Mouse (Mus musculus) left cerebral cortex, adult 18-20 months (tissue): ENCODE data around the gene Swi5. TPM values are rescaled to one million over a fixed set of nuclear protein-coding genes. Genes with fewer than 3 reads are reported as not detected.
A peak's percentile ranks its signal among the peaks of the same experiment; 100 is the strongest.

Experiments used
- DNase-seq, 2 experiments: peaks; one replicate each; pipeline ENCODE4 v3.0.0; 2021 to 2022; ENCODE audit warnings: low spot score in 2 of 2, mixed read lengths in 1 of 2
- long read RNA-seq, 2 experiments: library from polyadenylated mRNA; stranded (forward); transcript quantifications; one replicate each; pipeline ENCODE4 v2.0.0; 2021
- total RNA-seq, 2 experiments: library from RNA; stranded (reverse); gene quantifications; 2 replicates each; pipeline ENCODE4 v1.2.3; 2021

Swi5 gene
- 100 to 1,000 TPM; 205 to 210 TPM for total RNA-seq
- long read RNA-seq, experiment 1, transcript Swi5-204 (5 exons, 522 nt), result minor isoform, 5 of 121 reads
- long read RNA-seq, experiment 1, transcript Swi5-207 (5 exons, 768 nt), result major isoform, 104 of 121 reads
- long read RNA-seq, experiment 1, partial matches to known transcripts, result 10 of 121 reads
- long read RNA-seq, experiment 1, other reads (novel, unspliced or antisense), result 1 of 121 reads
- long read RNA-seq, experiment 2, transcript Swi5-207 (5 exons, 768 nt), result major isoform, 111 of 140 reads
- long read RNA-seq, experiment 2, partial matches to known transcripts, result 7 of 140 reads
- long read RNA-seq, experiment 2, other reads (novel, unspliced or antisense), result 16 of 140 reads

DNA sequence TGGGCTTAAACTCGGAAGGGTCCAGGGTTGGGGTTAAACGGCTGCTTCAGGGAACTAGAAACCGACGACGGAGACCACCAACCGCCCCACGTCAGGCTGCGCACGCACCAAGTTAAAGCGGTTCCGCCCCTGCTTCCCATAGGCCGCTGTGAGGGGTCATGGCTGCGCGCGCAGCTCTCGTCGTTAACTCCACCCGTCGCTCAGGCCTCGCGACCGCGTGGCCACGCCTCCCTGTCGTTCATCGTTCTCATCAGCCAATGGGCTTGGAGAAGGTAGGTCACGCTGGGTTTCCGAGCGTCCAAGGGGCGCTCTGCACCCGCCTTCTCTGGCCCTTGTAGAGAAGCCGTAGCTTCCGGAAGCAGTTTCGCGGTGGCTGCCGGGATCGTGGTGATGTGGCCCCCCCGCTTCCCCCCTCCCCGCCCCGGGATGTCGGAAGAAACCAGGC lies at the start of gene Swi5:
TSS of gene Swi5 (minus strand) at position 153 of the 445 bp plus-strand sequence.
- DNase-seq, result peak; percentile 98 to 99

- DNase-seq, result no peak
Measured at GRCm38 (mm10) chr2:32335888-32336287, 48.0 kb upstream of the Swi5 start.

- no peak for DNase-seq
Measured at GRCm38 (mm10) chr2:32332159-32332558, 44.3 kb upstream of the Swi5 start.

GRCm38 (mm10) chr2:32329531-32329930 lies 41.7 kb upstream of the Swi5 start:
- no peak for DNase-seq

GRCm38 (mm10) chr2:32328911-32329460 lies 41.1 kb upstream of the Swi5 start:
- DNase-seq, result no peak

- DNase-seq, result no peak
Measured at GRCm38 (mm10) chr2:32327200-32327599, 39.3 kb upstream of the Swi5 start.

GRCm38 (mm10) chr2:32325342-32325741 lies 37.5 kb upstream of the Swi5 start:
- no peak for DNase-seq

DNA sequence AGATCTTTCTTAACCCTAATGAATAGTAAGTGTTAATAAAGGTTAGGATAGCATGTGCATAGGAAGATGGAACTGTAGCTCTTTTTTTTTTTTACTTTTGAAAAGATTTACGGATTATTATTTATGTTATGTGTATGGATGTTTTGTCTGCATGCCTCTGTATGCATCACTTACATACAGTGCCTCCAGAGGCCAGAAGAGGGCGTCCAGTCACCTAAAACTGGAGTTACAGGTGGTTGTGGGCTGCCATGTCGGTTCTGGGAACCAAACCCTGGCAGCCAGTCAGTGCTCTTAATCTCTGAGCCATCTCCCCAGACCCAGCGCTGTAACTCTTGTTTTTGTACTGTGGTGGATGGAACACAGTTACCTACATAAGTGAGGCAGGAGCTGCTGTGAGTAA lies 36.4 kb upstream of the Swi5 start:
- DNase-seq, result no peak

DNA sequence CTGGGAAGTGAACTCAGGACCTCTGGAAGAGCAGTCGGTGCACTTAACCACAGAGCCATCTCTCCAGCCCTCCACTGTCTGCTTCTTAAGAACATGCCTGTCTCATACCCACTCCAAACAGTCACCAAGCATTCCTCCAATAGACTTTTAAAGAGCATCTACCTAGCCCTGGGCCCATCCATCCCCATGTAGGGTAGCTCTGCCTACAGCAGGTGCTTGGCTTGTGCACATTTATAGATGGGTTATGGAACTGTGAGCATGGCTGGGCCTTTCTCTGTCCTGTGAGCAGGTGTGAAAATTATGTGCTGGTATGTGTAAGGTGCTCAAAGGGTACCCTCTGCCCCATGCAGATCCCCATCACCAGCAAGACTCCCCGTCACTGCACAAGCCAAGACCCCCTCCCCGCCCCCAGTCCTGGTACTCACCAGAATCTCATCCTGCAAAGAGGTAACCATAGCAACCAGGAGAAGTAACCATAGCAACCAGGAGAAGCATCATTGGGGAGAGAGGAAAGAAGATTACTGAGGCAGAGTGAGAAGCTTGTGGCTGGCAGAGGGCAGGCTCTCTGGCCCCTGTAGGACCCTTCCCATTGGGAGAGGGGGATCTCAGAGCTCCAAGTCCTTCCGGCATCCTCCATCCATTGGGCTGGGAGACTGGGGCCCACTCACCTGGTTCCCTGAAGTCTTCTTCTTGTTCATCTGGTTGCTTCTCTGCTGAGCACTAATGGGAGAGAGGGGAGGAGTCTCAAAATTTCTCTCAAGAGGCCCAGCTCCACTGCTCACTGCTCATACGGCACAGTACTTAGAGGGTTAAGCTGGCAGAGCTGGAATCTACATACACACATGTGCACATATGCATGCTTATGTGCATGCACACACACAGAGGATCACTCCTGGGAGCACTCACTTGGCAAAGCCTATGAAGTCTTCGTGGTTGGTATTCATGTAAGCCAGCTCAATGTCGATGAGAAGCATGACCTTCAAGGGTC lies 35.2 kb upstream of the Swi5 start:
- no peak for DNase-seq

- DNase-seq, result no peak
Measured at GRCm38 (mm10) chr2:32321591-32322298, 33.9 kb upstream of the Swi5 start.

GRCm38 (mm10) chr2:32320721-32321120 lies 32.8 kb upstream of the Swi5 start:
- no peak for DNase-seq

DNA sequence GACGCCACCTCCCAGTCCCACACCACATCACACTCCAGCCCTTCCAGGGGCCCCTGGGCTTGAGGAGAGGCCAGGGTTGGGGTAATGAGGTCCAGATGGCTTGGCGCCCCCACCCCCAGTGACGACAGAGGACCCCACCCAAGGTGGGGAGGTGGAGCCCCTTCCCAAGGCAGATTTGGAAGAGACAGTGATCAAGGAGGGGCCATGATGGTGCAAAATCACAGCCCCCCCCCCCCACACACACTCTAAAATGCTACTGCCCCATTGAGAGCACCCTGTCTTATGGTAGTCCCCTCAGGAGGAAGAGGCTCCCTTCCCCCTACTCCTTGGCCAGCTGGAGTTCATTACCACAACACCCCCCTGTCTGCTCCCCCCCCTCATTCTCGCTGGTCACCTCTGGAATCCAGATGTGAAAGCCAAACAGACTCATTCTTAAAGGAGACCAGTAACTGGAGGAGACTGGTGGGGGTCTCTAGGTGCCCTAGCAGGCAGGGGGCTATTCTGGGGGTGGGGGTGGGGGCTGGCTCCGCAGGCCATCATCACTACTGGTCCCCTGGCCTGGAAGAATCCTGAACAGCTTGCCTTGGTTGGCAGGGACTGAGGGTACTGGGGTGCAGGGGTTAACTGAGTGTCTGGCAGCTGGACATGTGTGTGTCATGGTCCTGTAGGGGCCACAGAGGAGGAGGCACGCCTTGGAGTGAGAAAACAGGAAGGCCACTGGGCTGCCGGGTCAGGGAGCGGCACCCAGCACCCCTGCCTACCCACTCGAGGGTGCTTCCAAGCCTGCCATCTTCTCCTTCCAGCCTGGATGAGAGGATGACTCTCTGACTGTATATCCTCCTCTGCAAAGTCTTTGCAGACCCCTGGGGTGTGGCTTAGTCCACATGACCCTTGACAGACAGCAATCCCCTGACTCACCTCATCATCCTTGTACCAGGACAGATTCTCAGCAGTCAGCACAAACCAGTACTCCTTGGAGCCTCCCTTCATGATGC lies 32.0 kb upstream of the Swi5 start:
- no peak for DNase-seq

GRCm38 (mm10) chr2:32318709-32319585 lies 31.1 kb upstream of the Swi5 start:
- no peak for DNase-seq

- no peak for DNase-seq
Measured at GRCm38 (mm10) chr2:32317791-32318417, 30.0 kb upstream of the Swi5 start.

DNA sequence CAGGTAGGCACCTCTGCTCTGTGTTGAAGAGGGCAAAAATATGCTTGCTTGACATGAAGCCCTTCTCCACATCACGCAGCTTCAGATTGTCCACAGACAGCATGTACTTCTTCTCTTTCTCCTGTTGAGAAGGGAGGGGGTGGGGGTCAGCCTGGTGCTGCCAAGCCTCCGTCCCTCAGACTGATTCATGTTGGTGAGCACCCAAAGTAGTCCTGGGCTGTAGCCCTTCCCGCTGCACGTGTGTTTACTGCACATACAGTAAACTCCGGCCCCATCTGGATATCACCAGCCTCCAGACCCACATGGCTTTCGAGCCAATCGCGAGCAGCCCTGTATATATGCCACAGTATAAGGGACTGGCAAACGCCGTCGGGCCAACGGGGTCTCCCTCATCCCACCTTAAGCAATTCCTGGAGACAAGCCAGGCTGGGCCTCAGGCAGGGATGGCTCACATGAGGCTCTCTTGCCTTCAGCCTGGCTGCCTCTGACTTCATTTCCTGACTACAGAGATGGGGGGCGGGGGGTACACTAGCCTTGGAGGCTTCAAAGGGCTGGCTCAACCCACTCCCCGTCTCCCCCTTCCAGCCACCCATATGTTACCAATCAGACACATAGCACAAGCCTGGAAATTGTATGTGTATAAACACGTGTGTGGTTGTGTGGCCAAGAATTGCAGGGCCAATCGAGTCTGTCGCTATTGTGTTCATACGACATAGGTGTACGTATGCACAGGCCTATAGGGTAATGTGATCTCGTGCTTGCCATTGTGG lies 29.2 kb upstream of the Swi5 start:
- no peak for DNase-seq

GRCm38 (mm10) chr2:32315751-32316150 lies 27.9 kb upstream of the Swi5 start:
- no peak for DNase-seq

DNA sequence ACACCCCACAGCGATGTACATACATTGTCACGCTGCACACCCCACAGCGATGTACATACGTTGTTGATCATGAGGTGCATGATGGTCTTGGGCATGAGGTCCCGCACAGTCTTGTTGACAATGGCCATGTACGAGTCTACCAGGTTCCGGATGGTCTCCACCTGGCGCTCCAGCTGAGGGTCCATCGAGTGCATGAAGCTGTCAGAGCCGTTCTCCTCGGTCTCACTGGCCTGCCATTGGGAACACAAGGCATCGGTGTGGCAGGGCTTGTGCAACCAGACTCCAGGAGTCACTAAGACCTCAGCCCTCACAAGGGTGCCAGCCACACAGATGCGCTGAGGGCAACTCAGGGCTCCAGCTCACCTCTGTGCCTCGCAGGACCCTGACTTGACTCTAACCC lies 27.0 kb upstream of the Swi5 start:
- DNase-seq, result no peak
